Mouse (Mus musculus) right cerebral cortex, postnatal 10 days (tissue): ENCODE data around the gene Sp3.
A peak's percentile ranks its signal among the peaks of the same experiment; 100 is the strongest.
"Not testable (repeated sequence)": the region's sequence is repeated elsewhere in the genome, so short reads cannot be mapped to it uniquely, and the experiment has no call there.

Experiments used
- DNase-seq, 2 experiments: peaks; one replicate each; pipeline ENCODE4 v3.0.0; 2021; ENCODE audit warnings: low spot score in 2 of 2

Sp3 gene

DNA sequence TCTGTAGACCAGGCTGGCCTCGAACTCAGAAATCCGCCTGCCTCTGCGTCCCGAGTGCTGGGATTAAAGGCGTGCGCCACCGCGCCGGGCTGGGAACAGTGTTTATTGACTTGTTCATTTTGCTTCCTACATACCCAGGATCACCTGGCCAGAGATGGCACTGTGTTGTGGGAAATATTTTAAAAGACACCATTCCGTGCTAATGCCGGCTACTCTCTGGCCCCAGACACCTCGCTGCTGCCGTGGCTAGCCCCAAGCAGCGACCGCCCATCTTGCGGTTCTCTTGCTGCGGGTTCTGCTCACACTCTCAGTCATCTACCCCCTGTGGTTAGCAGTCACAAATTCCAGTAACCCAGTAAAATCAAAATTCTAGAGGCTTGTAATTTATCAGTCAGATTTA is 12.3 kb upstream of the Sp3 start:
- no peak for DNase-seq

DNA sequence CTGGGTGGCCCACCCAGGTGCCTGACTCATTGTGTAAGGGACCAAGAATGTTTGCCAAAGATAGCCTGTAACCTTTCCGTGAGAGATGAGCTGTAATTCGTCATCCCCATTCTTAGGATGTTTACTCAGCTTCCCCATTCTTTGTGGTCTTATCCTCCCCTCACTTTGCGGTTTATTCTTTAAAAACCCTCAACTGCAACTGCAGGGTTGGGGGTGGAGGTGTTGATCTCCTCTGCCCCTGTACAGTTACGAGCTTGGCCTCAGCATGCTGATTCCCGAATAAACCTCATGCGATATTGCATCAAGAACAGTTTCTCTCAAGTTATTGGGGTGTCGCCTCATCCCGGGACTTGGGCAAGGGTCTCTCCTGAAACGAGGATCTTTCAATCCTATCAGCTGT is 8.7 kb upstream of the Sp3 start:
- DNase-seq: not testable (repeated sequence)

DNA sequence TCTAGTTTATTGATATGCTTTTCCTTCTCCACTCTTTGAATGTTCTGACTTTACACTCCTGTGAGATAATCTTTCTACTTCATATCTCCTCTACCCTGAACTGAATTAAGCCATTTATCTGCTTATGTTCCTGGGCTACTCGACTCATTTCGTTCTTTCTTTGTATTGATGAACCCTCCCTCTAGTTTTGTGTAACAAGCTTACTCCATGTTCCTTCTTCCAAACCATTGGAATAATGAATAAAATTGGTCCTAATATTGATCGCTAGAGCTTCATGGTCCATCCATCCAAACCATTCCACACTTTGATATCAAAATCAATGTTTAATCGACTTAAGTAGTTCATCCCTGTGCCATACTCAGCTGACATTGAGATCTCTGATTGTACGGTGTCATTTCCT is 6.4 kb upstream of the Sp3 start, which contains the start of gene Gm11084:
Gm11084 (minus strand) TSS at position 101 of the 400 bp plus-strand sequence.
- DNase-seq: no peak

DNA sequence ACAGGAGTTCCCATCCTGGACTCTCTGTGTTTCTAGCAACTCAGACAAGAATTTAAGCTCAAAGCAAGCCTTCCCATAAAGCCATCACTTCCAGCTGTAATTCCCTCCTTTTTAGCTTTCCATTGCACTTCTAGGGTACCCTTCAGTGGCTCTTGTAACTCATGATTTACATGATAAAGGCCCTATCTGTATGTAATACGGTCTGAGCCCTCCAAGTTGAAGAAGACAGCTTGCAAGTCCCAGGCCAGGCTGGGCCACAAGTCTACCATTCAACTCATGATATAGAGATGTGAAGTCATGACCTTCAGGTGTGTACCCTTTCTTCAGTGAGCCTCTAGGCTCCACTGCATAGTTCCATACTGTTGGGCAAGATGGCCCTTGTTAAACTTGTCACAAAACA is 5.3 kb upstream of the Sp3 start:
- DNase-seq: no peak

DNA sequence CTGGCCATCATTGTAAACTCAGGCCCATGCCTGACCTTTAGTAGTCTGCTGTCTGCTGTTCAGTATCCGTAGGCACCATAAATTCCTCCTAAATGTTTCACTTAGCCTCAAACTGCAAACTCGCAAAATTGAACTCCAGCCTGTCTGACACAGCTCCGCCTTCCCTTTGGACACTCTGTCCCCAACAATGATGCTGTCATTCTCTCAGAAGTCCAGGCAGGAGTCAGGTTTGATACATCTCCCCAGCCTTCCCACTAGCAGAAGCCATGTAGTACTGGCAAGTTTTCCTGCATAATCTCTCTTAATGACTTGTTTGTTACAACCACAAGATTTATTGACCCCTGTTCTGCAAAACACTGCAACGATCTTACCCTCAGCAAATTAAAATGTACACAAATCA is 4.6 kb upstream of the Sp3 start:
- DNase-seq: no peak

DNA sequence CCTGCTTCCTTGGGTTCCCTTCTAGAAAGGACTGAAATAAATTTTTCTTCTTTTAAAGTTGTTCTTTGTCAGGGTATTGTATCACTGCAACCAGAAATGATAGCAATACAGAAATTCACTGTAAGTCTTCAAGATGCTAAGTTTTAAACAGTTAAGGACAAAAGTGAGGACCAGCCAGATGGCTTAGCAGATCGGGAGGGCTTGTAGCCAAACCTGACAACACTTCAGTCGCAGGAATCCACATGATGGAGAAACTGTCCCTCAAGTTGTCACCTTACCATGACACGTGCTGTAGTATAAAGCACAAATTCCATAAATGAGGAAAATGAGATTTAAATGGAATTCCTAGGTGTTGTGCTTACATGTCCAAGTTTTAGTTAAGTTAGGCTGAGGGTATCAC is 3.0 kb upstream of the Sp3 start:
- peak in 1 of 2 experiments; percentile 63 for DNase-seq

DNA sequence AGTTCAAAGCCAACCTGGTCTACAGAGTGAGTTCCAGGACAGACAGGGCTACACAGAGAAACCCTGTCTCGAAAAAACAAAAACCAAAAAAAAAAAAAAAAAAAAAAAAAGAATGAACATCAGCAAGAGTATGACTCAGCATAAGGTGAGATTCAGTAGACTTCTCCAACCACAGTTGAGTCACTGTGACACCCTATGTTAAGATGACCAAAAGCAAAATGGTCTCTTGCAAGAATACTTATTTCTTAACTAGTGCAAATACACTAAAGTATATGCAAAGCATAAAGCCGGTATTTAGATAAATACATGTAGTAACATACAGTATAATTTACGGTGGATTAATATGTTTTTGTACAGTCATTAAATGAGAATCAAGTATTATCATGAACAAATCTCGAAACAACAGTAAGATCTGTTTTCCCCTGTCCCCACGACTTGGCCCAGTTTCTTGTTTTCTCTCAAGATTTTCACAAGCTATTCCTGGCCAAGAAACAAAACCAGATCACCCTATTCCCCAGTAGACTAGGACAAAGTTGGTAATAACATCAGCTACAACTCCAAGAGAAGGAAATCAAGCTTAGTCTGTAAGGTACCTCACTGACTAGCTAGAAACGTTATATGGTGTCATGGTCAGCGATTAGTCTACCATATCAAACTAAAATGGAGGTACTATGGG is 2.0 kb upstream of the Sp3 start:
- DNase-seq: no peak

DNA sequence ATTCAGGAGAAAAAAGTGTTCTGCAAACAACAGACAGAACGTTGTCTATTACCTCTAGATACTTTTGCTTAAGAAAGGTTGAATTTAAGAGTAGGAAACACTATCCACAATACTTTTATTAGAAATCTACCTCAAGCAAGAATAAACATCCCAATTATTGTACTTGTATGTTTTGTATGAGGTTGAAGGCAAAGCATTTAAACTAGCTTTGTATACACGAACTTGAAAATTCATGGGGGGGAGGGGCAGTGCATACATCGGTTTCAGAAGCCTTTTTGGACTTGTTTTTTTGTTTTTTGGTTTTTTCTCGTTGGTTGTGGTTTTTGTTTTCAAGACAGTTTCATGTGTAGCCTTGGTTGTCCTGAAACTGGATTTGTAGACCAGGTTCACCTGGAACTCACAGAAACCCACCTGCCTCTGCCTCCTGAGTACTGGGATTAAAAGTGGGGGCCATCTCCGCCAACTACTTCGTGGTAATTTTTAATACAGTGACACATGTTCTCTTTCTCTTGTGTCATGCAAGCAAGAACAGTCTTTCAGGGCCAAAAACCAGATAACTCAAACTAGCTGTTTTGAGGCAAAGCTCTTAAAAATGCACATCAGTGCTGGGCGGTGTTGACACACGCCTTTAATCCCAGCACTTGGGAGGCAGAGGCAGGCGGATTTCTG is 1.3 kb upstream of the Sp3 start:
- DNase-seq: no peak

DNA sequence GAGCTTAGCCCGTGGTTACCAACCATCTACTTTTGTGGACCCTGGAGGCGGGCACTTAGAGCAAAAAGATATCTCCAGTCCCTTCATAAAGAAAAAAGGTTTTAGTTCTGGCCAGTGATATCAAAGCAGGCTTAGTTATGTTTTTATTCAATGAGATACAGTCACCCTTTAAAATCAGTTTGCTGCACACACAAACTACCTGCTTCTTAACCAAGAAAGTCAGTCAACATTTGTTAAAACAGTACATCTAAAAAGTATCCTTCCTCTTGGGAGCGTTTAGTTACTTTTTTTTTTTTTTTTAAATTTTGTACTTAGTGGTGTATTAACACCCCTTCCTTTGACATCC is 802 bp upstream of the Sp3 start:
- no peak for DNase-seq

DNA sequence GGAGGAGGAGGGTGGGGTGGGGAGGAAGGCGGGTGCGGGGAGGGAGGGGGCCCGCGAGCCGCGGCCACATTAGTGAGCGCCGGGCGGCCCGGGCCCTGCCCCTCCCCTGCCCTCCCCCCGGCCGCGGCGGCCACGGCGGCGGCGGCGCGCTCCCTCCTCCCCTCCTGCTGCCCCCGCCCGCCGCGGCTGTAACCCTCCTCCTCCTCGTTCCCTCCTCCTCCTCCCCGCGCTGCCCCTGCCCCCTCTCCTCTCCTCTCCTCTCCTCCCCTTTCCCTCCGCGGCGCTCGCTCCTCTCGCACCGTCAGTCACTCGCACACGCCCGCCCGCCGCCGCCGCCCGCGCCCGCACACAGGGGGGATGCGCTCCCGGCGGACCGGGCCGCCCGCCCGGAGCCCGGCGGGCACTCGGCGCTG is 581 bp downstream of the Sp3 start:
- peak; percentile 92 to 94 for DNase-seq

DNA sequence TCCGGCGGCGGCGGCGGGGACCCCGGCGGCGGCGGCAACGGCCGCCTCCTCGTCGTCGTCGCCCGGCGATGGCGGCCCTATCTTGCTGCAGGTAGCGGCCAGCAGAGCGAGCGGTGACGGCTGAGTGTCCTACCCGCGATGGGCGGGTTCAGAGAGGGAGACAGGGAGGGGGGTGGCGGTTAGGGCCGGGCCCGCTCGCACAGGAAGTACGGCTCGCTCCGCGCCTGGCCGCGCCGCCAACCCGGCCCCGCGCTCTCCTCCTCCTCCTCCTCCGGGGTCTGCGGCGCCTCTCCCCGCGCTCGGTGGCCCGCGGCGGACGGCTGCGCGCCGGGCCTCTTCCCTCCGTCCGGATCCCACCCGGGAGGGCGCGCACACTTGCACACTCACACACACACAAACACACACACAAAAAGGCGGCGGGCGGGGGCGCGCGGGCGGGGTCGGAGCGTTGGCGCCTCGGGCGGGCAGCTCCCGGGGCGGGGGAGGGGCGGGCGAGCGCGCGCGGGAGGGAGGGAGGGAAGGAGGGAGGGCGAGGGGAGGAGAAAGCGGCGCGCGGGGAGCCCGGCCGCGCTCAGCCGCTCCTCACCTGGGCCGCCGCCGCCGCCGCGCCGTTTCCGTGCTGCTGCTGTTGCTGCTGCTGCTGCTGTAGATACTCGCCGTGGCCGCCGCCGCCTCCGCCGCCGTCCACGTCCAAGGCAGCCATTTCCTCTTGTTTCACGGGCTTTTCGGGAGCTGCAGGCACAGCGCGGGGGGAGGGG is 1.2 kb downstream of the Sp3 start:
- DNase-seq: peak; percentile 88

DNA sequence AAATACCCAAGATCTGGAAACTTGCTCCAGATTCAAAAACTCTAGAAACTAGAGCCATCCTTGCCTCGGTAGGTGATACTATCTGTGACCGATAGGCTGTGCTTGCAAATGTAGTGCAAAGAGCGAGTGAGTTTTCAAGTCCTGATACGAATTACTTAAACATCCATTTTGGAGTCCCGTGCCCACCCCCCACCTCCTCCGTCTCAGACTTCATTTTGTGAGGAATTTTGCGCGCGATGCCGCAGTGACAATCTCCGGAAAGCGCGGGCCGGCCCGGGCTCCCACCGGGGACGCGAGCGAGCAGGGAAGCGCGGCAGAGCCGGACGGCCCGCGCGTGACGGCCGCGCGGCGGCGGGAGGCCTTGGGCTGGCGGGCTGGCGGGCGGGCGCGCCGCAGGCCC is 1.8 kb downstream of the Sp3 start:
- DNase-seq: peak; percentile 69 to 70

DNA sequence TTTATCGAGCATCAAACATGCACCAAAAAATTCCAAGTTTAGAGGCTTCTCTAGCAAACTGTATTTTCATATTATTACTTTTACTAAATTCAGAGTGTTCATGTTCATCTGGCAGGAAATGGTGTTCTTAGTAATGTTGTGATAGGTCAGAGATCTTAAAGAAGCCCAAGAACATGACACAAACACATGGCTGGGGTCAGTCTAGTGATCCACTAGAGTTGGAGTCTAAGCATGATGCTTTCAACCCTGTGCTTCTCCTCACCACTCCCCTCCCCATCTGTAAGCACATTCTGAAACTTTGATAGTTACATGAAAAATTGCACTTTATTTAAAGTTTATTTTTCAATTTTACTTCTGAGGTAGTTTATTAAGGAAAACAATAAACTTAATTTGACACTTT is 3.0 kb downstream of the Sp3 start:
- DNase-seq: no peak

DNA sequence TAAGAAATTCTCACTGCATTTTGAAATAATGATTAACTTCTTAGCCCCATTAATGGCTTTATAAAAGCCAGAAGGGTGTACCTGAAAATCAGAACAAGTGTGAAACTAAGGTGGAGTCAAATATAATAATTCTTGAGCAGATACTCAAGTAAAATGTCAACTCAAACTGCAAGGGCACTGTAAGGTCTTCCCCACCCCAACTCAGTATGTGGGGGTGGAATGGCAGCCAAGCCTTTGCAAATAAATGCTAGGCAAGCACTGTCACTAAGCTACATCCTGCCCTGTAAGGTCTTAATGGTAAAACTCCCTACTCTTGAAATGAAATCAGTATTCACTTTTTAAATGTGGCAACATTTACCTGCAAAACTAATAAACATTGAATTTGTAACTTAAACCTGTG is 4.2 kb downstream of the Sp3 start:
- DNase-seq: no peak

DNA sequence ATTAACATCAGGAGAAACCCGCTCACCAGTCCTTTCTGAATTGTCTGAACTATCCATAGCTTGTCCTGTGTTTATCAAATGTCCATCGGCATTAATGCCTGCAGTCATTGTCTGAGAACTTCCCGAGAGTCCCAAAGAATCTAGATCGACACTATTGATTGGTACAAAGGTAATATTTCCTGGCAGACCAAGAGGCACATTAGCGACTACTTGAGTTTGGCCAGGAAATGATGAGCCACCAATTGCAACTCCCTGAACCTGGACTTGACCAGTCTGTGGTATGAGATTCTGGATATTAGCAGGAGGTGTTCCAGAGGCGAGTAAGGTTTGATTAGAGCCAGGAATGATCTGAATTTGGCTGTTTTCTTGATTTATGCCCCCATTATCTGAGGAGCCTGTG is 9.4 kb downstream of the Sp3 start:
- no peak for DNase-seq

DNA sequence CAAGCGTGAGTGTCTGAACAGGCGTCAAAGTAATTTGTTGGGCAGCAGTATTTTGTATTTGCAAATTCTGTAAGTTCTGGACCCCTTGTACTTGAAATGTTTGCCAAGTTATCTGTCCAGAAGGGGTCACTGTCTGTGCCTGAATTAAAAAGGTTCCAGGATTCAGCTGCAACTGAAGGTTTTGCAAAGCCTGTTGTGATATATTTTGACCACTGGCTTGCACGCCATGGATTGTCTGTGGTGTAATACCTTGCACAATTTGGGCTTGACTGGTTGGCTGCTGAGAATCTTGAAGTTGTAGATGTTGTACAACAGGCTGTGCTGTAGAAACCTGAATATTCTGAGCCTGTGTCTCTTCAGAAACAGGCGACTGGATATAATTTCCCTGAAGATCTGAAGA is 9.9 kb downstream of the Sp3 start:
- DNase-seq: no peak

DNA sequence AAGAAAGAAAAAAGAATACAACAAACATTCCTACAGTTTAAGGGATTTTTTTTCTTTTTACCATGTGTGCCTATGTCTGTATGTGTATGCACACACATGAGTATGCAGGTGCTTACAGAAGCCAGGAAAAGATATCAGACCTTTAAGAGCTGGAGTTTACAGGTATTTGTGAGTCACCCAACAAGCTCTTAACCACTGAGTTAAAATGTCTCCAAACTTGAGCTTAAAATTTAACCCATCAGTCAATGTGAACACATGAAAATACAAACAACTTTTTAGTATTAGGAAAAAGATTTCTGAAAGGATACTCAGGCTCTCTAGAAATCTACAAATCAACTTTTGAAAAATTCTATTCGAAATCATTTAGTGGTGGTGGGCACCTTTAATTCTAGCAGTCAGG is 11.7 kb downstream of the Sp3 start:
- DNase-seq: no peak

DNA sequence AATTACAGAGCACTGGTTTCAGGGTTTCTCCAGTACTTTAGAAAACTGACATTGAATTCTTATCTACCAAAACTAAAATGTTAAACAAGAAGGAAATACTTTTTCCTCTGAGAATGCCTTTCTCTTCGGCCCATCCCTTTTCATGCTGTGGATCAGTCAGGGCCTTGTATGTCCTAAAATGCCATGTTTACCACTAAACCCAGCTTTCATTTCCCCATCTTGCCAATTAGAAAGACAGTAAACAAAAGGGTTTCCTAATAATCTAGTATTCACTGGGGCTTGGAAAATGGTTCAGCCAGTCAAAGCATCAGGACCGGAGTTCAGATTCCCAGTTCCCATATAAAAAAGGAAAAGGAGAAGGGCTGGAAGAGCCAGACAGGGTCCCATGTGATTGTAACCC is 14.8 kb downstream of the Sp3 start:
- DNase-seq: no peak

DNA sequence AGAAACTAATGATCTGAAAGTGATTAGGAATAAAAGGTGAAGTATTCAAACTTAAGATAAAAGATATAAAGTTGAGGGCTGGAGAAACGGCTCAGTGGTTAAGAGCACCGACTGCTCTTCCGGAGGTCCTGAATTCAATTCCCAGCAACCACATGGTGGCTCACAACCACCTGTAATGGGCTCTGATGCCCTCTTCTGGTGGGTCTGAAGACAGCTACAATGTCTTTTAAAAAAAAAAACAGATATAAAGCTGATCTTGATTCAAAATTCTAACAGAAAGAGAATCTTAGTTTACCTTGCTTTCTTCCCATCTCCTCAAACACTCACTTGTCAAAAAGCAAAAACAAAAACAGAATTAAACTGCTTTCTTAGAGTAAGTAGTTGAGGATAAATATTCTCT is 23.8 kb downstream of the Sp3 start:
- no peak for DNase-seq

DNA sequence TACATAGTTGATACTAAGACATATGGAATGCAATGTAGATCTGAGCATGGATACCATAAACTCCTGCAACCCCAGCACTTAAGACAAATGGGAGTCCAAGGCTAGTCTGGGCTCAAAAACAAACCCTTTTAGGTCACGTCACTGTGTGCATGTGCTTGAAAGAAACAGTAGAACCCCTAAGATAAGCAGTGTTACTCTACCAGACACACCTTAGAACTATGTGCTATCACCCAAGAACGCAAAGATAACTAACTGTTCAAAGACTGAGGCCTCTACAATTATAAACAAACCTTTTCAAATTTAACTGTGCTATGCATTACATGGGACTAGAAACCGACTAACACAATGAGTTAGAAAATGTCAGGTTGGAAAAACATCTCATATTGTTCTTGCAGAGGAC is 27.3 kb downstream of the Sp3 start:
- DNase-seq: no peak

DNA sequence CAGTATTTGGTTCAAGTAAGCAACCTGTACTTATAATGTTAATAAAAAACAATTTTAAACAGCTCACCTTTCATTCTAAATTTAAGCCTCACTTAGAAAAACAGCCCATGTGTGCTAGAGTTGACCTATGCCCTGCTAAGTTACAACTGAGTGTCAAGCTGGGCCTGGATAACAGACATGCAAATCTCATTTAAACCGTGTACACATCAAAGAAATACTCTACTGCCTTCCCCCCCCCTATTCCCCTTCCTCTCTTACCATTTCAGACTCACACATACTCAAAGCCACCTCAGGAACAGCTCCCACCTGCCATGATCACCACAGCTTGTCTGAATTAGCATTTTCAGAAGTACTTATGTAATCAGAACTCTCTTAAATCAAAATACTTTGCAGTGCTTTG is 44.3 kb downstream of the Sp3 start:
- DNase-seq: no peak

DNA sequence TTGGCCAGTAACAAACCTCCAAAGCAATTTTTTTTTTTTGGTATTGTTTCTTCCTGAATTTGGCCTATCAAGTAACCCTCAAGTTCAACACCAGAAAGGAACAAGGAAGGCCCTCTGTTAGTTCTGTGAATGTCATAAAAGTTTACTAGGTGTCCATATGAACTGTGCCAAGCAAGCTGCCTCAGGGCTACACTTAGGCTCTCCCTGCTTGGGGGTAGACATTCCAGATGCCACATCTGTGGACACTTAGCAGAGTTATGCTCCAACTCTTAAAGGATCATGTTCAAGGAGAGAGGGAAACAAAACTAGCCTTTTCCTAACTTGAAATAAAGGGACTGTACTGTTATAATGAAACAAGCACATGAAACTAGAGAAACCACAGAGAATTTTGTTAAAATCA is 48.1 kb downstream of the Sp3 start:
- no peak for DNase-seq

DNA sequence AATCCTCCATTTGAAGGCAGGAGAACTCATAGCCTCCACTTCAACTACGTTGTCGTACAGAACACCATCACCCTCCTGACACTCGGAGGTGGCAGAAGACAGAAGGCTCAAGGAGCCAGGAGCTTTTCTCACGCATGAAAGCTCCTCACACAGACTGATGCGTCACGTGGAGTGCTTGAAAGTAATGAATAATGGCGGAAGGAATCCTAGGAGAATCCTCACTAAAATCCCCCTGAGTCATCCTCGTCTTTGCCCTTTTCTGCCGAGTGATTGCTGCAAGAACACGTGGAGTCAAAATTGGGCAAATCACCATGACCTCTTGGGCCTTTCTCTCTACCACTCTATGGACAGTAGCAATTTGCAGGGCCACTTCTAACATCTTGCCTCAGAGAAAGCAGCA is 55.3 kb downstream of the Sp3 start:
- DNase-seq: no peak
